Mouse (Mus musculus) C2C12 (cell line): ENCODE data around the gene Olfr1218. TPM values are rescaled to one million over a fixed set of nuclear protein-coding genes. Genes with fewer than 3 reads are reported as not detected.

ENCODE experiments used
- H3K27me3 ChIP-seq: one replicate; pipeline ENCODE4 v1.6.1; 2011; ENCODE audit not compliant: control insufficient read depth, insufficient read depth, insufficient read length
- H3K36me3 ChIP-seq: one replicate; pipeline ENCODE4 v1.6.1; 2011; ENCODE audit not compliant: control insufficient read depth, insufficient read depth
- H3K4me3 ChIP-seq: one replicate; pipeline ENCODE4 v1.5.1; 2011; ENCODE audit warnings: mild to moderate bottlenecking, control low read depth; ENCODE audit not compliant: poor library complexity, insufficient read depth, severe bottlenecking
- H3K79me2 ChIP-seq: one replicate; pipeline ENCODE4 v1.6.1; 2011; ENCODE audit not compliant: control insufficient read depth, insufficient read depth
- H3K79me3 ChIP-seq: one replicate; pipeline ENCODE4 v1.6.1; 2011; ENCODE audit warnings: low read depth, control low read depth
- H3ac ChIP-seq: one replicate; pipeline ENCODE3; 2011; ENCODE audit warnings: low read depth; ENCODE audit not compliant: control insufficient read depth, insufficient read length
- CEBPB ChIP-seq: IDR thresholded peaks from one replicate; pipeline ENCODE4 v1.6.1; 2011; ENCODE audit warnings: low read depth, mild to moderate bottlenecking, control low read depth, moderate library complexity
- CTCF ChIP-seq: IDR thresholded peaks from one replicate; pipeline ENCODE4 v1.5.1; 2011; ENCODE audit not compliant: control insufficient read depth, insufficient read depth, insufficient read length
- FOSL1 ChIP-seq: IDR thresholded peaks from one replicate; pipeline ENCODE4 v1.8.0; 2011; ENCODE audit warnings: mild to moderate bottlenecking, low read length; ENCODE audit not compliant: poor library complexity, insufficient read depth, severe bottlenecking
- MAX ChIP-seq: IDR thresholded peaks from one replicate; pipeline ENCODE4 v1.6.1; 2011; ENCODE audit warnings: mild to moderate bottlenecking, control low read depth
- MYOD1 ChIP-seq: IDR thresholded peaks from one replicate; pipeline ENCODE4 v1.6.1; 2011; ENCODE audit warnings: low read depth; ENCODE audit not compliant: control insufficient read depth, insufficient read length
- MYOG ChIP-seq: IDR thresholded peaks from one replicate; pipeline ENCODE4 v1.6.1; 2011; ENCODE audit not compliant: control insufficient read depth, insufficient read length; ENCODE audit errors: extremely low read depth
- USF1 ChIP-seq: IDR thresholded peaks from one replicate; pipeline ENCODE4 v1.6.1; 2011; ENCODE audit warnings: low read depth, mild to moderate bottlenecking, control low read depth, moderate library complexity
- long read RNA-seq, 2 experiments: library from polyadenylated mRNA; unstranded; transcript quantifications; one replicate each; pipeline ENCODE4 v2.0.0; 2019 to 2020
- polyA plus RNA-seq: library from polyadenylated mRNA; unstranded; fragments of >200 nt; fragmentation: generic; extraction: Trizol; gene quantifications from one replicate; pipeline ENCODE4 v1.2.1, GENCODE M21; 2012; ENCODE audit warnings: missing spikeins

Gene Olfr1218
- not detected for polyA plus RNA-seq
- long read RNA-seq, experiment 1: 0 reads
- long read RNA-seq, experiment 2: 0 reads

- no peak for TF ChIP-seq MAX
- TF ChIP-seq MYOD1: no peak
- TF ChIP-seq MYOG: no peak
- TF ChIP-seq FOSL1: no peak
- TF ChIP-seq CTCF: no peak
- no peak for TF ChIP-seq USF1
- TF ChIP-seq CEBPB: no peak
- no peaks in the 10 kb centered on the region for H3K79me2 ChIP-seq
- no peak within 1 kb of the TSS for H3K4me3 ChIP-seq
- H3K79me3 ChIP-seq: no peaks in the 10 kb centered on the region
- H3ac ChIP-seq: no peak within 1 kb of the TSS
- H3K27me3 ChIP-seq: no peaks in the 10 kb centered on the region
- H3K36me3 ChIP-seq: no peaks in the 10 kb centered on the region
These were observed at the start of gene Olfr1218 for GRCm38 (mm10) chr2:89061087-89061486. TSS of gene Olfr1218 (minus strand) at chr2:89061187.

- Histone ChIP-seq H3ac (no peak within 1 kb of the TSS), H3K79me2 (no peaks in the 10 kb centered on the region), H3K27me3 (no peaks in the 10 kb centered on the region), H3K79me3 (no peaks in the 10 kb centered on the region), H3K4me3 (no peak within 1 kb of the TSS), H3K36me3 (no peaks in the 10 kb centered on the region)
- TF ChIP-seq MYOD1 (no peak), USF1 (no peak), CTCF (no peak), MYOG (no peak), CEBPB (no peak), MAX (no peak), FOSL1 (no peak)
These were observed 45.7 kb upstream of the Olfr1218 start, which contains the start of gene Olfr1220 for GRCm38 (mm10) chr2:89106735-89107134. TSS of gene Olfr1220 (minus strand) at chr2:89106835.

GRCm38 (mm10) chr2:89105651-89106050, 44.7 kb upstream of the Olfr1218 start:
- no peak overlapping the region for H3ac ChIP-seq
- H3K36me3 ChIP-seq: no peaks in the 10 kb centered on the region
- H3K79me3 ChIP-seq: no peaks in the 10 kb centered on the region
- no peak overlapping the region for H3K4me3 ChIP-seq
- no peaks in the 10 kb centered on the region for H3K27me3 ChIP-seq
- TF ChIP-seq CTCF: no peak
- TF ChIP-seq FOSL1: no peak
- no peak for TF ChIP-seq USF1
- no peak for TF ChIP-seq CEBPB
- no peak for TF ChIP-seq MAX
- H3K79me2 ChIP-seq: no peaks in the 10 kb centered on the region

- no peaks in the 10 kb centered on the region for H3K79me2 ChIP-seq
- H3K4me3 ChIP-seq: no peak overlapping the region
- H3ac ChIP-seq: no peak overlapping the region
- H3K27me3 ChIP-seq: no peaks in the 10 kb centered on the region
- no peaks in the 10 kb centered on the region for H3K36me3 ChIP-seq
- TF ChIP-seq CTCF (no peak), FOSL1 (no peak), MYOG (no peak), CEBPB (no peak), USF1 (no peak), MYOD1 (no peak), MAX (no peak)
- no peaks in the 10 kb centered on the region for H3K79me3 ChIP-seq
These were observed 32.9 kb upstream of the Olfr1218 start for GRCm38 (mm10) chr2:89093848-89094247.

GRCm38 (mm10) chr2:89083413-89083812, 22.4 kb upstream of the Olfr1218 start, which contains the start of gene Olfr1219:
TSS of gene Olfr1219 (minus strand) at chr2:89083513.
- H3K79me3 ChIP-seq: no peaks in the 10 kb centered on the region
- no peaks in the 10 kb centered on the region for H3K79me2 ChIP-seq
- H3K27me3 ChIP-seq: no peaks in the 10 kb centered on the region
- no peak within 1 kb of the TSS for H3ac ChIP-seq
- H3K36me3 ChIP-seq: no peaks in the 10 kb centered on the region
- no peak for TF ChIP-seq FOSL1
- TF ChIP-seq MAX: no peak
- TF ChIP-seq MYOG: no peak
- TF ChIP-seq MYOD1: no peak
- no peak for TF ChIP-seq USF1
- no peak for TF ChIP-seq CEBPB
- TF ChIP-seq CTCF: no peak
- no peak within 1 kb of the TSS for H3K4me3 ChIP-seq

GRCm38 (mm10) chr2:89081487-89081886, 20.5 kb upstream of the Olfr1218 start:
- H3K79me3 ChIP-seq: no peaks in the 10 kb centered on the region
- H3K36me3 ChIP-seq: no peaks in the 10 kb centered on the region
- TF ChIP-seq MAX: no peak
- TF ChIP-seq FOSL1: no peak
- no peak for TF ChIP-seq MYOD1
- no peak for TF ChIP-seq CEBPB
- no peak for TF ChIP-seq MYOG
- TF ChIP-seq USF1: no peak
- no peaks in the 10 kb centered on the region for H3K79me2 ChIP-seq
- no peak overlapping the region for H3K4me3 ChIP-seq
- no peaks in the 10 kb centered on the region for H3K27me3 ChIP-seq
- H3ac ChIP-seq: no peak overlapping the region
